Mouse (Mus musculus): ENCODE results near the gene Xrcc4. TPM values are rescaled to one million over a fixed set of nuclear protein-coding genes. Genes with fewer than 3 reads are reported as not detected.

The Xrcc4 gene
- total RNA-seq, 2 experiments from 2014 or later, result 4.1 to 14.8 TPM

- no peak for ATAC-seq (replicated peaks; ENCODE audit: low FRiP score, low TSS enrichment, poor library complexity, severe bottlenecking)
Measured at GRCm38 (mm10) chr13:89742686-89743200, 346.7 kb downstream of the Xrcc4 start.

GRCm38 (mm10) chr13:89741766-89742685 is 347.4 kb downstream of the Xrcc4 start, which contains the start of gene Vcan:
Gene Vcan (minus strand): TSS chr13:89742509.
- ATAC-seq (replicated peaks; ENCODE audit: low FRiP score, low TSS enrichment, poor library complexity, severe bottlenecking), result no peak

- ATAC-seq (replicated peaks; ENCODE audit: low FRiP score, low TSS enrichment, poor library complexity, severe bottlenecking), result no peak
Measured at GRCm38 (mm10) chr13:89741116-89741551, 348.3 kb downstream of the Xrcc4 start.

- peak; percentile 69 for ATAC-seq (replicated peaks; ENCODE audit: low FRiP score, low TSS enrichment, poor library complexity, severe bottlenecking)
Measured at GRCm38 (mm10) chr13:89740243-89741115, 348.9 kb downstream of the Xrcc4 start.

GRCm38 (mm10) chr13:89739696-89740242 is 349.6 kb downstream of the Xrcc4 start:
- ATAC-seq (replicated peaks; ENCODE audit: low FRiP score, low TSS enrichment, poor library complexity, severe bottlenecking), result peak; percentile 49; the same call in 1 of the 2 replicates

- ATAC-seq (replicated peaks; ENCODE audit: low FRiP score, low TSS enrichment, poor library complexity, severe bottlenecking), result peak; percentile 75
Measured at GRCm38 (mm10) chr13:89738776-89739695, 350.4 kb downstream of the Xrcc4 start.

GRCm38 (mm10) chr13:89738275-89738674 is 351.1 kb downstream of the Xrcc4 start:
- ATAC-seq (replicated peaks; ENCODE audit: low FRiP score, low TSS enrichment, poor library complexity, severe bottlenecking), result no peak

GRCm38 (mm10) chr13:89735111-89735510 is 354.3 kb downstream of the Xrcc4 start:
- no peak for ATAC-seq (replicated peaks; ENCODE audit: low FRiP score, low TSS enrichment, poor library complexity, severe bottlenecking)

GRCm38 (mm10) chr13:89726492-89726891 is 362.9 kb downstream of the Xrcc4 start:
- no peak for ATAC-seq (replicated peaks; ENCODE audit: low FRiP score, low TSS enrichment, poor library complexity, severe bottlenecking)

Other genes with a start within 250 kb of the Xrcc4 start
- gene Tmem167, start 485 bp downstream of the Xrcc4 start, total RNA-seq (2014; fragmentation: Nextera tagmentation), result 16.8 and 23.9 TPM in 2 replicates
- gene Tmem167, start 485 bp downstream of the Xrcc4 start, total RNA-seq (2017), result 18.9 and 23.3 TPM in 2 replicates

Data from megakaryocyte-erythroid progenitor cell, adult 5-6 weeks (primary cell).